In genomic region chr11:103116959-103117590, GRCm38 (mm10) we compare ENCODE assay signal across 8 mouse cellular contexts. TPM values are rescaled to one million over a fixed set of nuclear protein-coding genes. Genes with fewer than 3 reads are reported as not detected.
DNase-seq lines count a peak whose midpoint lies in the region; ATAC-seq and TF ChIP-seq lines count a peak whose summit lies in the region.

No protein-coding gene starts in this region.

- 0 out of 2 replicates have a peak, but pooled peaks cover 5% of the 10 kb centered on the region for H3K4me1 ChIP-seq in cerebellum, adult 2 months (ENCODE audit: control insufficient read depth, insufficient read depth, low read length)
- H3K4me1 ChIP-seq in forebrain, postnatal 0 days (ENCODE audit: insufficient read depth) = peaks cover 24% of the 10 kb centered on the region
- H3K4me1 ChIP-seq in hindbrain, embryonic 12.5 days = peaks cover 31% of the 10 kb centered on the region

- peak overlapping the region; percentile 92 for H3K4me2 ChIP-seq in forebrain, postnatal 0 days (ENCODE audit: low read depth)
- peak overlapping the region; percentile 80 for H3K4me2 ChIP-seq in hindbrain, embryonic 12.5 days (replicated peaks)

- H3K9ac ChIP-seq in forebrain, postnatal 0 days = peak overlapping the region; percentile 45
- H3K9ac ChIP-seq in hindbrain, embryonic 12.5 days = peak overlapping the region; percentile 70

- no peak for ATAC-seq in forebrain, postnatal 0 days
- peak; percentile 20 for ATAC-seq in hindbrain, embryonic 12.5 days (ENCODE audit: low FRiP score)
- ATAC-seq in megakaryocyte, adult 5-6 weeks (ENCODE audit: poor library complexity, severe bottlenecking) = peak; percentile 22

- H3K27ac ChIP-seq in cerebellum, adult 2 months (ENCODE audit: insufficient read depth, low read length) = peak overlapping the region; percentile 76
- H3K27ac ChIP-seq in forebrain, postnatal 0 days (ENCODE audit: low read depth, low read length) = peak overlapping the region; percentile 89
- peak overlapping the region; percentile 89 for H3K27ac ChIP-seq in hindbrain, embryonic 12.5 days
- peak overlapping the region; percentile 92 for H3K27ac ChIP-seq in left cerebral cortex, adult 2 months

- TF ChIP-seq POLR2A in cerebellum, adult 2 months (IDR thresholded peaks at IDR 0.05; ENCODE audit: borderline replicate concordance, insufficient read depth, low read length) = 0 out of 2 replicates have a peak, but pooled peaks have one; percentile 23

- peak; percentile 76 for TF ChIP-seq CTCF in cerebellum, adult 2 months (IDR thresholded peaks at IDR 0.05; ENCODE audit: borderline replicate concordance, insufficient read depth, low read depth, low read length)
- peak; percentile 71 for TF ChIP-seq CTCF in forebrain, postnatal 0 days (IDR thresholded peaks at IDR 0.05; ENCODE audit: low read depth)
- peak; percentile 76 for TF ChIP-seq CTCF in left cerebral cortex, adult 2 months (IDR thresholded peaks at IDR 0.05)

- no peaks in the 10 kb centered on the region for H3K36me3 ChIP-seq in forebrain, postnatal 0 days (ENCODE audit: insufficient read depth)
- no peaks in the 10 kb centered on the region for H3K36me3 ChIP-seq in hindbrain, embryonic 12.5 days

- no peaks in the 10 kb centered on the region for H3K27me3 ChIP-seq in cerebellum, adult 2 months (ENCODE audit: control insufficient read depth, insufficient read depth, low read length)
- H3K27me3 ChIP-seq in forebrain, postnatal 0 days (ENCODE audit: insufficient read depth, low read length) = peaks cover 6% of the 10 kb centered on the region; the same call in 1 of the 2 replicates
- H3K27me3 ChIP-seq in hindbrain, embryonic 12.5 days = peaks cover 21% of the 10 kb centered on the region

- H3K4me3 ChIP-seq in cerebellum, adult 2 months (replicated peaks; ENCODE audit: insufficient read depth, low read depth, low read length) = peak overlapping the region; percentile 63
- peak overlapping the region; percentile 58 for H3K4me3 ChIP-seq in forebrain, postnatal 0 days (ENCODE audit: low read depth, low read length)
- peak overlapping the region; percentile 59 for H3K4me3 ChIP-seq in hindbrain, embryonic 12.5 days
- H3K4me3 ChIP-seq in left cerebral cortex, adult 2 months = peak overlapping the region; percentile 64

- peak; percentile 73 for DNase-seq in MN1 (ENCODE audit: low spot score)
- peak; percentile 84 to 85 for DNase-seq in cerebellum, adult 2 months
- DNase-seq in forebrain, postnatal 0 days = peak; percentile 75
- DNase-seq in left cerebral cortex, adult 2 months (ENCODE audit: extremely low spot score in 1 of 2, low spot score in 2 of 2) = peak; percentile 71 to 75
- peak; percentile 69 for DNase-seq in right cerebral cortex, adult 18-20 months
- DNase-seq in urinary bladder, postnatal 14 days (ENCODE audit: low spot score) = peak; percentile 78

- intact Hi-C loops in left cerebral cortex, adult 2 months (cut with DNase I) = loop anchor here (1.0 to 5.0 kb wide), 3 partner anchors 15 to 210 kb away; partner anchors contain the start of gene Hexim2

- under 1% methylated on average over 35 of the region's 35 CpGs for WGBS in cerebellum, adult 2 months
- WGBS in forebrain, postnatal 0 days = under 1% methylated on average over 35 of the region's 35 CpGs
- under 1% methylated on average over 35 of the region's 35 CpGs for WGBS in hindbrain, embryonic 12.5 days

- H3K9me3 ChIP-seq in forebrain, postnatal 0 days (ENCODE audit: low read length) = no peaks in the 10 kb centered on the region
- no peaks in the 10 kb centered on the region for H3K9me3 ChIP-seq in hindbrain, embryonic 12.5 days (replicated peaks)

RNA-seq across cellular contexts. Expression of gene Hexim1, which starts 1.0 kb away (rescaled TPM):
- 25.5 and 28.8 TPM in 2 replicates for polyA plus RNA-seq in cerebellum, adult 2 months (2012; rRNA removed)
- total RNA-seq in forebrain, postnatal 0 days (2014; rRNA removed) = 19.0 and 20.5 TPM in 2 replicates
- 3.7 and 3.9 TPM in 2 replicates for polyA plus RNA-seq in forebrain, postnatal 0 days (2015; fragmentation: Nextera tagmentation; extraction: Ambion mirVana)
- polyA plus RNA-seq in hindbrain, embryonic 12.5 days (2016; fragmentation: Nextera tagmentation; extraction: Ambion mirVana) = 3.8 and 4.0 TPM in 2 replicates
- 10 to 100 TPM; 49.6 to 50.0 TPM for total RNA-seq in left cerebral cortex, adult 2 months (2021)
- 10.1 TPM in 2 replicates for total RNA-seq in megakaryocyte, adult 5-6 weeks (2015)
- 17.0 and 24.6 TPM in 2 replicates for total RNA-seq in megakaryocyte, adult 5-6 weeks (2017)

RNA-seq across cellular contexts. Expression of gene Hexim2, which starts 15.2 kb away (rescaled TPM):
- 20.9 and 23.0 TPM in 2 replicates for polyA plus RNA-seq in cerebellum, adult 2 months (2012; rRNA removed)
- total RNA-seq in forebrain, postnatal 0 days (2014; rRNA removed) = 30.8 and 47.0 TPM in 2 replicates
- polyA plus RNA-seq in forebrain, postnatal 0 days (2015; fragmentation: Nextera tagmentation; extraction: Ambion mirVana) = 16.5 and 27.9 TPM in 2 replicates
- polyA plus RNA-seq in hindbrain, embryonic 12.5 days (2016; fragmentation: Nextera tagmentation; extraction: Ambion mirVana) = 12.0 and 12.9 TPM in 2 replicates
- total RNA-seq in left cerebral cortex, adult 2 months (2021) = 10 to 100 TPM; 14.0 to 14.1 TPM
- total RNA-seq in megakaryocyte, adult 5-6 weeks (2015) = 0.25 and 1.8 TPM in 2 replicates
- 1.0 and 2.1 TPM in 2 replicates for total RNA-seq in megakaryocyte, adult 5-6 weeks (2017)

RNA-seq across cellular contexts. Expression of gene Acbd4, which starts 15.6 kb away (rescaled TPM):
- polyA plus RNA-seq in cerebellum, adult 2 months (2012; rRNA removed) = 60.4 and 61.5 TPM in 2 replicates
- 27.2 and 28.5 TPM in 2 replicates for total RNA-seq in forebrain, postnatal 0 days (2014; rRNA removed)
- 20.1 and 27.1 TPM in 2 replicates for polyA plus RNA-seq in forebrain, postnatal 0 days (2015; fragmentation: Nextera tagmentation; extraction: Ambion mirVana)
- polyA plus RNA-seq in hindbrain, embryonic 12.5 days (2016; fragmentation: Nextera tagmentation; extraction: Ambion mirVana) = 7.0 and 8.3 TPM in 2 replicates
- total RNA-seq in left cerebral cortex, adult 2 months (2021) = 10 to 100 TPM; 72.3 to 88.2 TPM
- total RNA-seq in megakaryocyte, adult 5-6 weeks (2015) = 3.2 and 6.2 TPM in 2 replicates
- total RNA-seq in megakaryocyte, adult 5-6 weeks (2017) = 9.3 and 9.4 TPM in 2 replicates

RNA-seq across cellular contexts. Expression of gene Plcd3, which starts 15.6 kb away (rescaled TPM):
- 11.8 and 13.1 TPM in 2 replicates for polyA plus RNA-seq in cerebellum, adult 2 months (2012; rRNA removed)
- total RNA-seq in forebrain, postnatal 0 days (2014; rRNA removed) = 8.5 and 8.8 TPM in 2 replicates
- polyA plus RNA-seq in forebrain, postnatal 0 days (2015; fragmentation: Nextera tagmentation; extraction: Ambion mirVana) = 3.6 TPM in 2 replicates
- polyA plus RNA-seq in hindbrain, embryonic 12.5 days (2016; fragmentation: Nextera tagmentation; extraction: Ambion mirVana) = 1.6 and 1.7 TPM in 2 replicates
- total RNA-seq in left cerebral cortex, adult 2 months (2021) = 10 to 100 TPM; 16.5 to 19.0 TPM
- not detected in 2 replicates for total RNA-seq in megakaryocyte, adult 5-6 weeks (2015)
- not detected in 2 replicates for total RNA-seq in megakaryocyte, adult 5-6 weeks (2017)

RNA-seq across cellular contexts. Expression of gene Fmnl1, which starts 53.8 kb away (rescaled TPM):
- 63.7 and 71.1 TPM in 2 replicates for polyA plus RNA-seq in cerebellum, adult 2 months (2012; rRNA removed)
- total RNA-seq in forebrain, postnatal 0 days (2014; rRNA removed) = 6.5 and 9.4 TPM in 2 replicates
- polyA plus RNA-seq in forebrain, postnatal 0 days (2015; fragmentation: Nextera tagmentation; extraction: Ambion mirVana) = 4.8 and 7.1 TPM in 2 replicates
- polyA plus RNA-seq in hindbrain, embryonic 12.5 days (2016; fragmentation: Nextera tagmentation; extraction: Ambion mirVana) = 1.4 and 1.6 TPM in 2 replicates
- total RNA-seq in left cerebral cortex, adult 2 months (2021) = 100 to 1,000 TPM; 186 to 209 TPM
- 387 and 407 TPM in 2 replicates for total RNA-seq in megakaryocyte, adult 5-6 weeks (2015)
- 126 and 152 TPM in 2 replicates for total RNA-seq in megakaryocyte, adult 5-6 weeks (2017)

Comparison
In these comparisons a context has a peak if more than half of its experiments do, and no peak if none do; other contexts are left out.
1. RNA of gene Hexim2, which starts 15.2 kb away (total RNA-seq): 30.8 to 47.0 TPM in forebrain, postnatal 0 days and 14.0 to 14.1 TPM in left cerebral cortex, adult 2 months; 0.25 to 2.1 TPM in megakaryocyte, adult 5-6 weeks; every median in the first group is over 4 times any median in the second.
2. Peak in every context shown above with its lines, with median percentiles within 50 percentile points of each other: DNase-seq, H3K27ac ChIP-seq, H3K4me3 ChIP-seq and CTCF ChIP-seq.